Mouse (Mus musculus): ENCODE measurements around the gene Ppef1. TPM values are rescaled to one million over a fixed set of nuclear protein-coding genes. Genes with fewer than 3 reads are reported as not detected.
"Not testable (repeated sequence)": the region's sequence is repeated elsewhere in the genome, so short reads cannot be mapped to it uniquely, and the experiment has no call there.

Gene Ppef1
- polyA plus RNA-seq (2012; fragmentation: generic; extraction: Trizol), result 1.1 TPM

- Histone ChIP-seq H3K4me2 (ENCODE audit: low read depth) (no peak within 1 kb of the TSS), H3ac (ENCODE audit: control insufficient read depth, insufficient read length) (no peak within 1 kb of the TSS), H3K4me3 (no peak within 1 kb of the TSS), H3K27me3 (ENCODE audit: control insufficient read depth, insufficient read depth, insufficient read length) (no peaks in the 10 kb centered on the region), H3K79me2 (ENCODE audit: control insufficient read depth, insufficient read depth) (no peaks in the 10 kb centered on the region), H3K36me3 (ENCODE audit: control insufficient read depth, insufficient read depth) (no peaks in the 10 kb centered on the region)
- TF ChIP-seq USF1 (IDR thresholded peaks at IDR 0.05; ENCODE audit: low read depth), result peak; percentile 42
- no peak for TF ChIP-seq TCF12 (IDR thresholded peaks at IDR 0.05; ENCODE audit: insufficient read depth, poor library complexity, severe bottlenecking)
- TF ChIP-seq POLR2AphosphoS2 (IDR thresholded peaks at IDR 0.05; ENCODE audit: insufficient read length, low read depth), result no peak
- TF ChIP-seq POLR2A (IDR thresholded peaks at IDR 0.05; ENCODE audit: insufficient read length, low read depth), result no peak
Observed at GRCm38 (mm10) chrX:160735650-160736049, at the start of gene Ppef1. Gene Ppef1 (minus strand): TSS chrX:160735765.

DNA sequence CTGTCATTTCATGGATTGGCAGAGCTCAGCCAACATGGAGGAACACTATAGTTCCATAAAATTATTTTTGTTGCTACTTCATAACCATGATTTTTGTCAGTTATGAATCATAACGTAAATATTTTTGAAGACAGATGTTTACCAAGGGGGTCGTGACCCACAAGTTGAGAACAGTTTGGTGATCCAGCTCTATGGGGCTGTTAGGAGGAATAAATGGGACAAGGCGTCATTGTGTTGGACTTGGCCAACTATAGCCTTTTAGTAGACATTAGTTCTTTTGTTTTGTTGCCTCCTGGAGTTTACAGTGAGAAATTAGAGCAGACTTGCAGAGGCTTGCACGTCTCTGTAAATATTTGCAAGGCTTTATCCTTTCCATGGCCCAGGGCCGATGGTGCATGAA is 46.7 kb upstream of the Ppef1 start:
- no peak overlapping the region for H3K4me2 ChIP-seq (ENCODE audit: low read depth)
- H3K36me3 ChIP-seq (ENCODE audit: control insufficient read depth, insufficient read depth), result no peaks in the 10 kb centered on the region

GRCm38 (mm10) chrX:160773033-160773432 is 37.5 kb upstream of the Ppef1 start:
- Histone ChIP-seq H3K4me2 (ENCODE audit: low read depth) (no peak overlapping the region), H3K27me3 (ENCODE audit: control insufficient read depth, insufficient read depth, insufficient read length) (no peaks in the 10 kb centered on the region), H3K4me3 (no peak overlapping the region), H3K79me2 (ENCODE audit: control insufficient read depth, insufficient read depth) (no peaks in the 10 kb centered on the region), H3ac (ENCODE audit: control insufficient read depth, insufficient read length) (no peak overlapping the region), H3K36me3 (ENCODE audit: control insufficient read depth, insufficient read depth) (no peaks in the 10 kb centered on the region)
- TF ChIP-seq E2F4 (IDR thresholded peaks at IDR 0.05; ENCODE audit: insufficient read depth) (no peak), TCF3 (IDR thresholded peaks at IDR 0.05; ENCODE audit: insufficient read length, low read depth) (no peak), MYOD1 (IDR thresholded peaks at IDR 0.05; ENCODE audit: control insufficient read depth in 1 of 3, insufficient read length in 2 of 3, low read depth in 2 of 3) (no peak), REST (IDR thresholded peaks at IDR 0.05; ENCODE audit: insufficient read depth, insufficient read length) (no peak), MYOG (IDR thresholded peaks at IDR 0.05; ENCODE audit: control insufficient read depth in 1 of 3, insufficient read depth in 1 of 3, insufficient read length in 2 of 3, low read depth in 2 of 3) (no peak), SRF (IDR thresholded peaks at IDR 0.05; ENCODE audit: control insufficient read depth, insufficient read length, low read depth) (no peak), MAX (IDR thresholded peaks at IDR 0.05; ENCODE audit: low read depth) (no peak), TCF12 (IDR thresholded peaks at IDR 0.05; ENCODE audit: insufficient read depth, poor library complexity, severe bottlenecking) (no peak), USF1 (IDR thresholded peaks at IDR 0.05; ENCODE audit: low read depth) (no peak), POLR2AphosphoS2 (IDR thresholded peaks at IDR 0.05; ENCODE audit: insufficient read length, low read depth) (no peak), CEBPB (IDR thresholded peaks at IDR 0.05; ENCODE audit: insufficient read depth, poor library complexity, severe bottlenecking) (no peak), POLR2A (IDR thresholded peaks at IDR 0.05; ENCODE audit: insufficient read length, low read depth) (no peak)

More for the DNA sequence above, 46.7 kb upstream of the Ppef1 start:
- Histone ChIP-seq H3ac (ENCODE audit: control insufficient read depth, insufficient read length) (no peak overlapping the region), H3K27me3 (ENCODE audit: control insufficient read depth, insufficient read depth, insufficient read length) (no peaks in the 10 kb centered on the region), H3K79me2 (ENCODE audit: control insufficient read depth, insufficient read depth) (no peaks in the 10 kb centered on the region), H3K4me3 (no peak overlapping the region)
- TF ChIP-seq MAX (IDR thresholded peaks at IDR 0.05; ENCODE audit: low read depth), result no peak
- no peak for TF ChIP-seq MYOD1 (IDR thresholded peaks at IDR 0.05; ENCODE audit: control insufficient read depth in 1 of 3, insufficient read length in 2 of 3, low read depth in 2 of 3)
- no peak for TF ChIP-seq CEBPB (IDR thresholded peaks at IDR 0.05; ENCODE audit: insufficient read depth, poor library complexity, severe bottlenecking)
- TF ChIP-seq REST (IDR thresholded peaks at IDR 0.05; ENCODE audit: insufficient read depth, insufficient read length), result no peak
- no peak for TF ChIP-seq POLR2AphosphoS2 (IDR thresholded peaks at IDR 0.05; ENCODE audit: insufficient read length, low read depth)
- no peak for TF ChIP-seq USF1 (IDR thresholded peaks at IDR 0.05; ENCODE audit: low read depth)
- no peak for TF ChIP-seq MYOG (IDR thresholded peaks at IDR 0.05; ENCODE audit: control insufficient read depth in 1 of 3, insufficient read depth in 1 of 3, insufficient read length in 2 of 3, low read depth in 2 of 3)
- no peak for TF ChIP-seq POLR2A (IDR thresholded peaks at IDR 0.05; ENCODE audit: insufficient read length, low read depth)
- no peak for TF ChIP-seq TCF3 (IDR thresholded peaks at IDR 0.05; ENCODE audit: insufficient read length, low read depth)
- no peak for TF ChIP-seq E2F4 (IDR thresholded peaks at IDR 0.05; ENCODE audit: insufficient read depth)
- no peak for TF ChIP-seq TCF12 (IDR thresholded peaks at IDR 0.05; ENCODE audit: insufficient read depth, poor library complexity, severe bottlenecking)
- no peak for TF ChIP-seq SRF (IDR thresholded peaks at IDR 0.05; ENCODE audit: control insufficient read depth, insufficient read length, low read depth)

- H3K79me2 ChIP-seq (ENCODE audit: control insufficient read depth, insufficient read depth); H3K4me3 ChIP-seq; H3ac ChIP-seq (ENCODE audit: control insufficient read depth, insufficient read length); H3K4me2 ChIP-seq (ENCODE audit: low read depth); H3K27me3 ChIP-seq (ENCODE audit: control insufficient read depth, insufficient read depth, insufficient read length); H3K36me3 ChIP-seq (ENCODE audit: control insufficient read depth, insufficient read depth): not testable (repeated sequence)
Observed at GRCm38 (mm10) chrX:160769622-160770021, 34.1 kb upstream of the Ppef1 start.

DNA sequence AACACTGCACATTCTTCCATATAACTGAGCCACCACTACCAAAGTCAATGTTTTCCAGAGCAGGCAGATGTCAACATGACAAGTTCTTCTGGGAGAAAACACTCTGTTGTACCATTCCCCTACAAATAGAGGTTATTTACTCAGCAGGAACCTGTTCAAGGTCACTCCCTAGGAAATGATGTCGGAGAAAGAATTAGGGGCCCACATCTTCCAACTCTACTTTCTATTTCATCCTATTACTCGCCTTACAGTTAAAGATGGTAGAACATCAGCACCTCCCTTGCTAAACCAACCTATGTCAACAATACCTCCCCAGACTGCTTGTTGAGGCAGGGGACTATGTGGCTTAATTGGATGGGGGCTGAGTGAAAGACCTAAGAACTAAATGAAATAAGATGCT is 32.1 kb upstream of the Ppef1 start, which contains the start of gene Rs1:
TSS of gene Rs1 (plus strand) at position 301 of the 400 bp plus-strand sequence.
- no peaks in the 10 kb centered on the region for H3K27me3 ChIP-seq (ENCODE audit: control insufficient read depth, insufficient read depth, insufficient read length)
- H3K79me2 ChIP-seq (ENCODE audit: control insufficient read depth, insufficient read depth), result no peaks in the 10 kb centered on the region
- H3K4me2 ChIP-seq (ENCODE audit: low read depth), result peak within 1 kb of the TSS; percentile 59
- no peak within 1 kb of the TSS for H3ac ChIP-seq (ENCODE audit: control insufficient read depth, insufficient read length)
- H3K36me3 ChIP-seq (ENCODE audit: control insufficient read depth, insufficient read depth), result no peaks in the 10 kb centered on the region
- TF ChIP-seq REST (IDR thresholded peaks at IDR 0.05; ENCODE audit: insufficient read depth, insufficient read length) (no peak), POLR2A (IDR thresholded peaks at IDR 0.05; ENCODE audit: insufficient read length, low read depth) (no peak), MYOD1 (IDR thresholded peaks at IDR 0.05; ENCODE audit: control insufficient read depth in 1 of 3, insufficient read length in 2 of 3, low read depth in 2 of 3) (no peak)
- peak within 1 kb of the TSS; percentile 35 for H3K4me3 ChIP-seq
